Mouse (Mus musculus) limb, embryonic 12.5 days (tissue): Measurements from ENCODE around the gene Zfp217. TPM values are rescaled to one million over a fixed set of nuclear protein-coding genes. Genes with fewer than 3 reads are reported as not detected.
A peak's percentile ranks its signal among the peaks of the same experiment; 100 is the strongest.

Source experiments
- ATAC-seq: fragments of 200-750 bp; cut with Nextera tagmentation; 2 replicates; pipeline ENCODE4 v1.8.0; 2017; ENCODE audit warnings: low read depth, moderate TSS enrichment; ENCODE audit not compliant: insufficient number of reproducible peaks, insufficient read depth, low FRiP score, low TSS enrichment
- H3K27ac ChIP-seq: fragments of 300-500 bp; sonication (generic); 2 replicates; pipeline ENCODE4 v1.5.1; 2016; ENCODE audit warnings: mild to moderate bottlenecking, moderate library complexity
- H3K27me3 ChIP-seq: fragments of 300-500 bp; sonication (generic); 2 replicates; pipeline ENCODE4 v1.6.1; 2016; ENCODE audit warnings: mild to moderate bottlenecking, moderate library complexity
- H3K36me3 ChIP-seq: fragments of 300-500 bp; sonication (generic); 2 replicates; pipeline ENCODE4 v1.6.1; 2016; ENCODE audit warnings: mild to moderate bottlenecking, moderate library complexity
- H3K4me1 ChIP-seq: fragments of 300-500 bp; sonication (generic); replicated peaks from 2 replicates; pipeline ENCODE4 v1.6.1; 2016
- H3K4me2 ChIP-seq: fragments of 300-500 bp; sonication (generic); 2 replicates; pipeline ENCODE4 v1.6.1; 2016; ENCODE audit warnings: mild to moderate bottlenecking, moderate library complexity
- H3K4me3 ChIP-seq: fragments of 300-500 bp; sonication (generic); replicated peaks from 2 replicates; pipeline ENCODE4 v1.5.1; 2016; ENCODE audit warnings: mild to moderate bottlenecking
- H3K9ac ChIP-seq: fragments of 300-500 bp; sonication (generic); replicated peaks from 2 replicates; pipeline ENCODE4 v1.6.1; 2016; ENCODE audit warnings: mild to moderate bottlenecking, moderate library complexity
- H3K9me3 ChIP-seq: fragments of 300-500 bp; sonication (generic); 2 replicates; pipeline ENCODE4 v1.6.1; 2016; ENCODE audit warnings: mild to moderate bottlenecking, moderate library complexity
- WGBS: fragments of 180-500 bp; shearing (Covaris S2); methylation state at CpG from one replicate; pipeline ENCODE4 v1.1.7; 2016; 5-methylcytosine and 5-hydroxymethylcytosine counted together
- polyA plus RNA-seq: library from polyadenylated mRNA; unstranded; fragments of >200 nt; fragmentation: Nextera tagmentation; extraction: Ambion mirVana; gene quantifications from 2 replicates; pipeline ENCODE4 v1.2.1, GENCODE M21; 2016

Gene Zfp217
- polyA plus RNA-seq = 5.0 and 5.1 TPM in 2 replicates

- no peak for ATAC-seq
- no peaks in the 10 kb centered on the region for H3K9me3 ChIP-seq
- no peaks in the 10 kb centered on the region for H3K27me3 ChIP-seq
- 51% methylated on average over 14 of the region's 14 CpGs for WGBS
- no peaks in the 10 kb centered on the region for H3K36me3 ChIP-seq
- H3K9ac ChIP-seq = no peak within 1 kb of the TSS
- H3K4me2 ChIP-seq = peak within 1 kb of the TSS; percentile 10; the same call in 1 of the 2 replicates
- H3K4me3 ChIP-seq = no peak within 1 kb of the TSS
- peaks cover 12% of the 10 kb centered on the region for H3K4me1 ChIP-seq
- H3K27ac ChIP-seq = no peak within 1 kb of the TSS
Measured at GRCm38 (mm10) chr2:170147661-170148153, at the start of gene Zfp217. Gene Zfp217, minus strand, starts transcription at chr2:170148103.

GRCm38 (mm10) chr2:170195542-170196089, 47.7 kb upstream of the Zfp217 start:
- Histone ChIP-seq H3K4me2 (no peak overlapping the region), H3K27ac (no peak overlapping the region), H3K9me3 (no peaks in the 10 kb centered on the region), H3K27me3 (no peaks in the 10 kb centered on the region), H3K4me3 (no peak overlapping the region), H3K4me1 (peaks cover 20% of the 10 kb centered on the region), H3K9ac (no peak overlapping the region), H3K36me3 (no peaks in the 10 kb centered on the region)
- no peak for ATAC-seq
- WGBS = 54% methylated on average over 13 of the region's 13 CpGs

GRCm38 (mm10) chr2:170194845-170195244, 46.9 kb upstream of the Zfp217 start:
- H3K36me3 ChIP-seq = no peaks in the 10 kb centered on the region
- 92% methylated on average over 12 of the region's 12 CpGs for WGBS
- no peaks in the 10 kb centered on the region for H3K27me3 ChIP-seq
- H3K4me2 ChIP-seq = no peak overlapping the region
- no peak for ATAC-seq
- no peak overlapping the region for H3K9ac ChIP-seq
- peaks cover 20% of the 10 kb centered on the region for H3K4me1 ChIP-seq
- H3K27ac ChIP-seq = no peak overlapping the region
- H3K4me3 ChIP-seq = no peak overlapping the region
- no peaks in the 10 kb centered on the region for H3K9me3 ChIP-seq

GRCm38 (mm10) chr2:170193850-170194249, 45.9 kb upstream of the Zfp217 start:
- Histone ChIP-seq H3K27me3 (no peaks in the 10 kb centered on the region), H3K9ac (no peak overlapping the region), H3K4me2 (no peak overlapping the region), H3K4me3 (no peak overlapping the region), H3K36me3 (no peaks in the 10 kb centered on the region), H3K27ac (no peak overlapping the region), H3K4me1 (peaks cover 20% of the 10 kb centered on the region), H3K9me3 (no peaks in the 10 kb centered on the region)
- no peak for ATAC-seq
- 51% methylated on average over 6 of the region's 6 CpGs for WGBS

GRCm38 (mm10) chr2:170193211-170193610, 45.3 kb upstream of the Zfp217 start:
- H3K9me3 ChIP-seq = no peaks in the 10 kb centered on the region
- peaks cover 20% of the 10 kb centered on the region for H3K4me1 ChIP-seq
- no peak overlapping the region for H3K27ac ChIP-seq
- no peak for ATAC-seq
- no peaks in the 10 kb centered on the region for H3K27me3 ChIP-seq
- H3K9ac ChIP-seq = no peak overlapping the region
- WGBS = 8% methylated on average over 10 of the region's 10 CpGs
- no peak overlapping the region for H3K4me3 ChIP-seq
- H3K4me2 ChIP-seq = peak overlapping the region; percentile 30
- H3K36me3 ChIP-seq = no peaks in the 10 kb centered on the region

- WGBS = 28% methylated on average over 7 of the region's 7 CpGs
- Histone ChIP-seq H3K4me2 (peak overlapping the region; percentile 30), H3K9me3 (no peaks in the 10 kb centered on the region), H3K4me3 (no peak overlapping the region), H3K4me1 (peaks cover 20% of the 10 kb centered on the region), H3K27me3 (no peaks in the 10 kb centered on the region), H3K27ac (no peak overlapping the region), H3K36me3 (no peaks in the 10 kb centered on the region), H3K9ac (no peak overlapping the region)
- no peak for ATAC-seq
Measured at GRCm38 (mm10) chr2:170192731-170193149, 44.8 kb upstream of the Zfp217 start.

GRCm38 (mm10) chr2:170188721-170189120, 40.8 kb upstream of the Zfp217 start:
- ATAC-seq = no peak
- Histone ChIP-seq H3K9ac (no peak overlapping the region), H3K36me3 (no peaks in the 10 kb centered on the region), H3K4me2 (no peak overlapping the region), H3K4me1 (peaks cover 22% of the 10 kb centered on the region), H3K27me3 (no peaks in the 10 kb centered on the region), H3K9me3 (no peaks in the 10 kb centered on the region), H3K27ac (no peak overlapping the region), H3K4me3 (no peak overlapping the region)
- WGBS = 85% methylated on average over 7 of the region's 7 CpGs

GRCm38 (mm10) chr2:170185137-170185837, 37.4 kb upstream of the Zfp217 start:
- H3K4me3 ChIP-seq = peak overlapping the region; percentile 53
- peak overlapping the region; percentile 67; the same call in 1 of the 2 replicates for H3K9ac ChIP-seq
- no peaks in the 10 kb centered on the region for H3K27me3 ChIP-seq
- peak overlapping the region; percentile 23; the same call in 1 of the 2 replicates for H3K27ac ChIP-seq
- peak overlapping the region; percentile 66 for H3K4me2 ChIP-seq
- 64% methylated on average over 4 of the region's 4 CpGs for WGBS
- no peaks in the 10 kb centered on the region for H3K36me3 ChIP-seq
- no peak for ATAC-seq
- H3K4me1 ChIP-seq = peaks cover 9% of the 10 kb centered on the region; the same call in 1 of the 2 replicates
- H3K9me3 ChIP-seq = no peaks in the 10 kb centered on the region

GRCm38 (mm10) chr2:170184175-170184983, 36.5 kb upstream of the Zfp217 start:
- Histone ChIP-seq H3K9me3 (no peaks in the 10 kb centered on the region), H3K36me3 (no peaks in the 10 kb centered on the region), H3K4me2 (peak overlapping the region; percentile 66), H3K27me3 (no peaks in the 10 kb centered on the region), H3K27ac (peak overlapping the region; percentile 73), H3K4me1 (peaks cover 9% of the 10 kb centered on the region; the same call in 1 of the 2 replicates), H3K9ac (peak overlapping the region; percentile 67), H3K4me3 (peak overlapping the region; percentile 53)
- ATAC-seq = no peak
- 2% methylated on average over 33 of the region's 33 CpGs for WGBS

- no peak overlapping the region for H3K27ac ChIP-seq
- H3K9me3 ChIP-seq = no peaks in the 10 kb centered on the region
- H3K36me3 ChIP-seq = no peaks in the 10 kb centered on the region
- H3K4me2 ChIP-seq = peak overlapping the region; percentile 66
- H3K4me3 ChIP-seq = peak overlapping the region; percentile 53
- 81% methylated on average over 4 of the region's 4 CpGs for WGBS
- no peak for ATAC-seq
- H3K27me3 ChIP-seq = no peaks in the 10 kb centered on the region
- H3K9ac ChIP-seq = no peak overlapping the region
- H3K4me1 ChIP-seq = peaks cover 9% of the 10 kb centered on the region; the same call in 1 of the 2 replicates
Measured at GRCm38 (mm10) chr2:170183851-170184174, 35.9 kb upstream of the Zfp217 start.

GRCm38 (mm10) chr2:170181862-170182261, 34.0 kb upstream of the Zfp217 start:
- Histone ChIP-seq H3K9ac (no peak overlapping the region), H3K9me3 (no peaks in the 10 kb centered on the region), H3K27ac (no peak overlapping the region), H3K4me3 (no peak overlapping the region), H3K27me3 (no peaks in the 10 kb centered on the region), H3K4me1 (peaks cover 17% of the 10 kb centered on the region), H3K36me3 (no peaks in the 10 kb centered on the region), H3K4me2 (no peak overlapping the region)
- no peak for ATAC-seq
- 88% methylated on average over 6 of the region's 6 CpGs for WGBS
